Mouse (Mus musculus): Measurements from ENCODE around the gene Foxo4. TPM values are rescaled to one million over a fixed set of nuclear protein-coding genes. Genes with fewer than 3 reads are reported as not detected.

The Foxo4 gene
- polyA plus RNA-seq, 1 experiment from 2014 or later, result 0.73 TPM

- no peaks in the 10 kb centered on the region for H3K27me3 ChIP-seq (replicated peaks; ENCODE audit: control insufficient read depth, insufficient read depth, low read length)
- no peak overlapping the region for H3K9ac ChIP-seq (replicated peaks; ENCODE audit: low read depth, low read length)
- no peaks in the 10 kb centered on the region; the same call in 1 of the 2 replicates for H3K4me1 ChIP-seq (replicated peaks; ENCODE audit: control insufficient read depth, insufficient read depth, low read length)
- H3K9me3 ChIP-seq (ENCODE audit: control insufficient read depth, low read length), result no peaks in the 10 kb centered on the region
- ATAC-seq, result no peak
- H3K36me3 ChIP-seq (ENCODE audit: control insufficient read depth, insufficient read depth), result no peaks in the 10 kb centered on the region; the same call in none of the 2 replicates
- 92% methylated on average over 5 of the region's 5 CpGs for WGBS
- no peak overlapping the region for H3K4me2 ChIP-seq (ENCODE audit: low read length)
- H3K27ac ChIP-seq (ENCODE audit: low read length), result no peak overlapping the region
- no peak overlapping the region for H3K4me3 ChIP-seq (replicated peaks; ENCODE audit: low read length)
Observed at GRCm38 (mm10) chrX:101309299-101309698, 55.0 kb downstream of the Foxo4 start.

Other genes starting within 250 kb of the Foxo4 start
- gene Tex11, start 194.9 kb upstream of the Foxo4 start, polyA plus RNA-seq (2015; fragmentation: Nextera tagmentation; extraction: Ambion mirVana), result 0.06 TPM in 1 of 2 replicates, not detected in the other
- 2.1 and 5.1 TPM in 2 replicates for gene Slc7a3, start 168.5 kb upstream of the Foxo4 start, polyA plus RNA-seq (2015; fragmentation: Nextera tagmentation; extraction: Ambion mirVana)
- gene Snx12, start 32.0 kb upstream of the Foxo4 start, polyA plus RNA-seq (2015; fragmentation: Nextera tagmentation; extraction: Ambion mirVana), result 49.4 and 52.5 TPM in 2 replicates
- gene Gm614, start 9.5 kb downstream of the Foxo4 start, polyA plus RNA-seq (2015; fragmentation: Nextera tagmentation; extraction: Ambion mirVana), result not detected in 2 replicates
- 4.4 and 6.2 TPM in 2 replicates for gene Il2rg, start 13.7 kb downstream of the Foxo4 start, polyA plus RNA-seq (2015; fragmentation: Nextera tagmentation; extraction: Ambion mirVana)
- not detected in 2 replicates for gene Gm20489, start 14.5 kb downstream of the Foxo4 start, polyA plus RNA-seq (2015; fragmentation: Nextera tagmentation; extraction: Ambion mirVana)
- gene Med12, start 19.5 kb downstream of the Foxo4 start, polyA plus RNA-seq (2015; fragmentation: Nextera tagmentation; extraction: Ambion mirVana), result 22.9 and 26.9 TPM in 2 replicates
- gene Nlgn3, start 44.6 kb downstream of the Foxo4 start, polyA plus RNA-seq (2015; fragmentation: Nextera tagmentation; extraction: Ambion mirVana), result 65.5 and 72.3 TPM in 2 replicates
- gene Gjb1, start 121.8 kb downstream of the Foxo4 start, polyA plus RNA-seq (2015; fragmentation: Nextera tagmentation; extraction: Ambion mirVana), result 0.81 and 0.84 TPM in 2 replicates
- 66.6 and 89.2 TPM in 2 replicates for gene Zmym3, start 166.3 kb downstream of the Foxo4 start, polyA plus RNA-seq (2015; fragmentation: Nextera tagmentation; extraction: Ambion mirVana)
- gene Nono, start 174.8 kb downstream of the Foxo4 start, polyA plus RNA-seq (2015; fragmentation: Nextera tagmentation; extraction: Ambion mirVana), result 456 and 481 TPM in 2 replicates
- gene Itgb1bp2, start 194.6 kb downstream of the Foxo4 start, polyA plus RNA-seq (2015; fragmentation: Nextera tagmentation; extraction: Ambion mirVana), result 1.4 and 3.1 TPM in 2 replicates

All from forebrain, embryonic 16.5 days (tissue).